Mouse (Mus musculus): ENCODE measurements around the gene Nptn. TPM values are rescaled to one million over a fixed set of nuclear protein-coding genes. Genes with fewer than 3 reads are reported as not detected.
A peak's percentile ranks its signal among the peaks of the same experiment; 100 is the strongest.

The Nptn gene
- total RNA-seq, 2 experiments from 2014 or later, result 155 to 177 TPM

GRCm38 (mm10) chr9:58648406-58649264 is 66.6 kb downstream of the Nptn start:
- intact Hi-C loops (cut with DNase I), result no loop called here
- DNase-seq, result no peak

- intact Hi-C loops (cut with DNase I), result no loop called here
- DNase-seq, result no peak
Measured at GRCm38 (mm10) chr9:58649265-58649626, 67.2 kb downstream of the Nptn start.

- peak in 1 of 2 experiments; percentile 58 for DNase-seq
- intact Hi-C loops (cut with DNase I), result loop anchor here (1.0 kb wide), 2 partner anchors 74 to 112 kb away; no protein-coding TSS in a partner anchor
Measured at GRCm38 (mm10) chr9:58651993-58652392, 70.0 kb downstream of the Nptn start.

- intact Hi-C loops (cut with DNase I), result no loop called here
- no peak for DNase-seq
Measured at GRCm38 (mm10) chr9:58654494-58654893, 72.5 kb downstream of the Nptn start.

- DNase-seq, result peak in 1 of 2 experiments; percentile 31
- intact Hi-C loops (cut with DNase I), result no loop called here
Measured at GRCm38 (mm10) chr9:58656396-58656795, 74.4 kb downstream of the Nptn start.

- no peak for DNase-seq
- intact Hi-C loops (cut with DNase I), result no loop called here
Measured at GRCm38 (mm10) chr9:58656824-58657223, 74.8 kb downstream of the Nptn start.

- no peak for DNase-seq
- intact Hi-C loops (cut with DNase I), result no loop called here
Measured at GRCm38 (mm10) chr9:58657735-58658512, 75.9 kb downstream of the Nptn start.

- intact Hi-C loops (cut with DNase I), result no loop called here
- DNase-seq, result no peak
Measured at GRCm38 (mm10) chr9:58658596-58659309, 76.7 kb downstream of the Nptn start.

- intact Hi-C loops (cut with DNase I), result no loop called here
- DNase-seq, result no peak
Measured at GRCm38 (mm10) chr9:58659331-58659730, 77.3 kb downstream of the Nptn start.

GRCm38 (mm10) chr9:58659989-58660388 is 77.9 kb downstream of the Nptn start:
- intact Hi-C loops (cut with DNase I), result no loop called here
- DNase-seq, result no peak

GRCm38 (mm10) chr9:58660673-58661072 is 78.6 kb downstream of the Nptn start:
- intact Hi-C loops (cut with DNase I), result no loop called here
- DNase-seq, result no peak

GRCm38 (mm10) chr9:58662007-58662406 is 80.0 kb downstream of the Nptn start:
- no peak for DNase-seq
- intact Hi-C loops (cut with DNase I), result no loop called here

- intact Hi-C loops (cut with DNase I), result no loop called here
Measured at GRCm38 (mm10) chr9:58662791-58663190, 80.8 kb downstream of the Nptn start.

GRCm38 (mm10) chr9:58665492-58665891 is 83.5 kb downstream of the Nptn start:
- DNase-seq, result no peak
- intact Hi-C loops (cut with DNase I), result no loop called here

More at GRCm38 (mm10) chr9:58662791-58663190, 80.8 kb downstream of the Nptn start:
- no peak for DNase-seq

GRCm38 (mm10) chr9:58666191-58666590 is 84.2 kb downstream of the Nptn start:
- no peak for DNase-seq
- intact Hi-C loops (cut with DNase I), result no loop called here

- intact Hi-C loops (cut with DNase I), result no loop called here
Measured at GRCm38 (mm10) chr9:58667244-58667643, 85.2 kb downstream of the Nptn start.

GRCm38 (mm10) chr9:58668171-58668570 is 86.1 kb downstream of the Nptn start:
- no peak for DNase-seq
- intact Hi-C loops (cut with DNase I), result no loop called here

More at GRCm38 (mm10) chr9:58667244-58667643, 85.2 kb downstream of the Nptn start:
- DNase-seq, result no peak

- DNase-seq, result no peak
- intact Hi-C loops (cut with DNase I), result no loop called here
Measured at GRCm38 (mm10) chr9:58669071-58669470, 87.0 kb downstream of the Nptn start.

GRCm38 (mm10) chr9:58669819-58670218 is 87.8 kb downstream of the Nptn start:
- intact Hi-C loops (cut with DNase I), result no loop called here
- no peak for DNase-seq

- peak; percentile 40 to 65 for DNase-seq
- intact Hi-C loops (cut with DNase I), result no loop called here
Measured at GRCm38 (mm10) chr9:58672474-58672873, 90.4 kb downstream of the Nptn start.

GRCm38 (mm10) chr9:58674736-58675135 is 92.7 kb downstream of the Nptn start:
- no peak for DNase-seq
- intact Hi-C loops (cut with DNase I), result no loop called here
